Mouse (Mus musculus) heart, embryonic 11.5 days (tissue): ENCODE measurements around the gene Csrp1. TPM values are rescaled to one million over a fixed set of nuclear protein-coding genes. Genes with fewer than 3 reads are reported as not detected.

Experiments used
- ATAC-seq: fragments of 200-750 bp; cut with Nextera tagmentation; replicated peaks from 2 replicates; pipeline ENCODE4 v1.8.0; 2017; ENCODE audit warnings: moderate library complexity; ENCODE audit not compliant: insufficient number of reproducible peaks, low FRiP score, low TSS enrichment
- H3K27ac ChIP-seq: fragments of 300-500 bp; sonication (generic); 2 replicates; pipeline ENCODE4 v1.5.1; 2014; ENCODE audit warnings: mild to moderate bottlenecking, low read depth, low read length
- H3K27me3 ChIP-seq: fragments of 300-500 bp; sonication (generic); 2 replicates; pipeline ENCODE4 v1.6.1; 2014; ENCODE audit warnings: mild to moderate bottlenecking, low read length, mixed read lengths; ENCODE audit not compliant: control insufficient read depth, insufficient read depth
- H3K36me3 ChIP-seq: fragments of 300-500 bp; sonication (generic); 2 replicates; pipeline ENCODE4 v1.6.1; 2014; ENCODE audit warnings: mild to moderate bottlenecking, low read length, moderate library complexity, mixed read lengths; ENCODE audit not compliant: control insufficient read depth, insufficient read depth
- H3K4me1 ChIP-seq: fragments of 300-500 bp; sonication (generic); 2 replicates; pipeline ENCODE4 v1.6.1; 2014; ENCODE audit warnings: low read length; ENCODE audit not compliant: control insufficient read depth, insufficient read depth
- H3K4me2 ChIP-seq: fragments of 300-500 bp; sonication (generic); 2 replicates; pipeline ENCODE4 v1.6.1; 2014; ENCODE audit warnings: mild to moderate bottlenecking, moderate library complexity
- H3K4me3 ChIP-seq: fragments of 300-500 bp; sonication (generic); 2 replicates; pipeline ENCODE4 v1.5.1; 2014; ENCODE audit warnings: low read depth, low read length
- H3K9ac ChIP-seq: fragments of 300-500 bp; sonication (generic); 2 replicates; pipeline ENCODE4 v1.6.1; 2014; ENCODE audit warnings: mild to moderate bottlenecking, low read depth, low read length, moderate library complexity
- H3K9me3 ChIP-seq: fragments of 300-500 bp; sonication (generic); replicated peaks from 2 replicates; pipeline ENCODE4 v1.6.1; 2016; ENCODE audit warnings: low read length; ENCODE audit not compliant: control insufficient read depth
- WGBS: fragments of 180-500 bp; shearing (Covaris S2); extraction: QIAGEN DNeasy Blood & Tissue Kit; methylation state at CpG from one replicate; pipeline ENCODE4 v1.1.7; 2014; ENCODE audit not compliant: insufficient replicate concordance; 5-methylcytosine and 5-hydroxymethylcytosine counted together
- polyA plus RNA-seq: library from polyadenylated mRNA; unstranded; fragments of >200 nt; fragmentation: Nextera tagmentation; extraction: Ambion mirVana; gene quantifications from 2 replicates; pipeline ENCODE4 v1.2.1, GENCODE M21; 2014

The Csrp1 gene
- polyA plus RNA-seq, 1 experiment from 2014 or later: 183 TPM

- 68% methylated on average over 13 of the region's 13 CpGs for WGBS
- Histone ChIP-seq H3K4me3 (no peak overlapping the region), H3K9me3 (no peaks in the 10 kb centered on the region), H3K4me1 (peaks cover 55% of the 10 kb centered on the region), H3K9ac (peak overlapping the region; percentile 22; the same call in 1 of the 2 replicates), H3K27ac (no peak overlapping the region), H3K4me2 (no peak overlapping the region), H3K36me3 (no peaks in the 10 kb centered on the region), H3K27me3 (no peaks in the 10 kb centered on the region; the same call in 1 of the 2 replicates)
- no peak for ATAC-seq
These were observed 72.5 kb downstream of the Csrp1 start for GRCm38 (mm10) chr1:135792143-135792939.

GRCm38 (mm10) chr1:135793370-135794215 lies 73.7 kb downstream of the Csrp1 start:
- WGBS: 5% methylated on average over 24 of the region's 27 CpGs
- Histone ChIP-seq H3K9me3 (no peaks in the 10 kb centered on the region), H3K36me3 (no peaks in the 10 kb centered on the region), H3K4me3 (peak overlapping the region; percentile 35), H3K4me2 (peak overlapping the region; percentile 72), H3K27ac (peak overlapping the region; percentile 93), H3K27me3 (no peaks in the 10 kb centered on the region; the same call in 1 of the 2 replicates), H3K9ac (peak overlapping the region; percentile 81), H3K4me1 (peaks cover 55% of the 10 kb centered on the region)
- ATAC-seq: 0 out of 2 replicates have a peak, but pooled peaks have one; percentile 16

- peak; percentile 74 for ATAC-seq
- H3K27me3 ChIP-seq: no peaks in the 10 kb centered on the region; the same call in 1 of the 2 replicates
- peaks cover 60% of the 10 kb centered on the region for H3K4me1 ChIP-seq
- peak overlapping the region; percentile 35 for H3K4me3 ChIP-seq
- no peaks in the 10 kb centered on the region for H3K36me3 ChIP-seq
- H3K27ac ChIP-seq: peak overlapping the region; percentile 93
- peak overlapping the region; percentile 72 for H3K4me2 ChIP-seq
- H3K9ac ChIP-seq: peak overlapping the region; percentile 81
- WGBS: 8% methylated on average over 20 of the region's 20 CpGs
- no peaks in the 10 kb centered on the region for H3K9me3 ChIP-seq
These were observed 74.6 kb downstream of the Csrp1 start for GRCm38 (mm10) chr1:135794216-135795134.

- Histone ChIP-seq H3K4me2 (peak overlapping the region; percentile 88), H3K4me1 (peaks cover 80% of the 10 kb centered on the region)
- WGBS: 59% methylated on average over 1 of the region's 1 CpGs
These were observed 78.6 kb downstream of the Csrp1 start for GRCm38 (mm10) chr1:135798492-135798891.

GRCm38 (mm10) chr1:135799109-135799627 lies 79.3 kb downstream of the Csrp1 start:
- peak overlapping the region; percentile 88 for H3K4me2 ChIP-seq
- peaks cover 82% of the 10 kb centered on the region for H3K4me1 ChIP-seq
- no peaks in the 10 kb centered on the region for H3K9me3 ChIP-seq
- H3K27ac ChIP-seq: peak overlapping the region; percentile 100
- 0 out of 2 replicates have a peak, but pooled peaks have one; percentile 11 for ATAC-seq
- H3K9ac ChIP-seq: peak overlapping the region; percentile 87
- WGBS: 11% methylated on average over 8 of the region's 8 CpGs
- H3K27me3 ChIP-seq: no peaks in the 10 kb centered on the region
- no peaks in the 10 kb centered on the region; the same call in 1 of the 2 replicates for H3K36me3 ChIP-seq
- H3K4me3 ChIP-seq: peak overlapping the region; percentile 65

More at GRCm38 (mm10) chr1:135798492-135798891, 78.6 kb downstream of the Csrp1 start:
- Histone ChIP-seq H3K4me3 (0 out of 2 replicates have a peak overlapping the region, but pooled peaks have one; percentile 65), H3K9ac (peak overlapping the region; percentile 87), H3K27me3 (no peaks in the 10 kb centered on the region), H3K9me3 (no peaks in the 10 kb centered on the region), H3K36me3 (no peaks in the 10 kb centered on the region; the same call in 1 of the 2 replicates), H3K27ac (peak overlapping the region; percentile 100)
- ATAC-seq: no peak

- Histone ChIP-seq H3K4me2 (peak overlapping the region; percentile 88), H3K4me3 (peak overlapping the region; percentile 65), H3K27me3 (no peaks in the 10 kb centered on the region), H3K9ac (peak overlapping the region; percentile 87), H3K36me3 (peaks cover 8% of the 10 kb centered on the region), H3K4me1 (peaks cover 84% of the 10 kb centered on the region), H3K27ac (peak overlapping the region; percentile 100), H3K9me3 (no peaks in the 10 kb centered on the region)
- peak; percentile 91 for ATAC-seq
- WGBS: 5% methylated on average over 8 of the region's 8 CpGs
These were observed 80.5 kb downstream of the Csrp1 start for GRCm38 (mm10) chr1:135800192-135800950.
